Mouse (Mus musculus) ES-E14 (cell line): ENCODE measurements at regions not wholly inside any gene's neighbourhood (a gene's known extent, or its start where the extent isn't known, plus 50 kb on each side); places are given as distances from the start of the nearest gene placed in this dataset.

Source experiments
- DNase-seq: peaks from one replicate; pipeline ENCODE4 v3.0.0-alpha.2; 2013; ENCODE audit warnings: low read depth, low spot score
- H3K27ac ChIP-seq: 2 replicates; pipeline ENCODE4 v1.5.1; 2012; ENCODE audit warnings: low read depth, mild to moderate bottlenecking, low read length, moderate library complexity, mixed read lengths; ENCODE audit not compliant: poor library complexity, insufficient read depth, severe bottlenecking
- H3K36me3 ChIP-seq: 2 replicates; pipeline ENCODE4 v1.6.1; 2012; ENCODE audit warnings: mild to moderate bottlenecking, low read length, moderate library complexity, mixed read lengths; ENCODE audit not compliant: control insufficient read depth, poor library complexity, insufficient read depth, severe bottlenecking
- H3K4me1 ChIP-seq, 2 experiments: fragments of 150-350 bp in 1 of 2; sonication (generic) in 1 of 2; 2 replicates each; pipeline ENCODE4 v1.6.1; 2012; ENCODE audit warnings: low read length in 2 of 2, mild to moderate bottlenecking in 1 of 2, mixed read lengths in 1 of 2; ENCODE audit not compliant: control insufficient read depth in 2 of 2, insufficient read depth in 2 of 2, poor library complexity in 1 of 2
- H3K4me3 ChIP-seq, 2 experiments: fragments of 150-350 bp in 1 of 2; sonication (generic) in 1 of 2; 2 replicates each; pipeline ENCODE4 v1.5.1; 2012; ENCODE audit warnings: low read length in 2 of 2, low read depth in 1 of 2, mild to moderate bottlenecking in 1 of 2, mixed read lengths in 1 of 2; ENCODE audit not compliant: insufficient read depth in 1 of 2, poor library complexity in 1 of 2, severe bottlenecking in 1 of 2
- H3K9ac ChIP-seq: 2 replicates; pipeline ENCODE4 v1.6.1; 2012; ENCODE audit warnings: low read depth, mild to moderate bottlenecking, low read length, mixed read lengths; ENCODE audit not compliant: poor library complexity, insufficient read depth, severe bottlenecking
- H3K9me3 ChIP-seq: fragments of 150-350 bp; sonication (generic); 2 replicates; pipeline ENCODE4 v1.6.1; 2012; ENCODE audit warnings: low read depth, mild to moderate bottlenecking, low read length; ENCODE audit not compliant: control insufficient read depth, insufficient read depth
- CHD2 ChIP-seq: IDR thresholded peaks from 2 replicates; pipeline ENCODE4 v1.6.1; 2014; ENCODE audit warnings: mild to moderate bottlenecking, low read depth, low read length, inconsistent platforms
- HCFC1 ChIP-seq: IDR thresholded peaks from 2 replicates; pipeline ENCODE4 v1.6.1; 2012; ENCODE audit warnings: low read length, inconsistent platforms, borderline replicate concordance; ENCODE audit not compliant: insufficient read depth
- MAFK ChIP-seq: IDR thresholded peaks from 2 replicates; pipeline ENCODE4 v1.6.1; 2014; ENCODE audit warnings: mild to moderate bottlenecking, low read depth, low read length, inconsistent platforms; ENCODE audit not compliant: insufficient read depth
- ZC3H11A ChIP-seq: IDR thresholded peaks from 2 replicates; pipeline ENCODE4 v1.6.1; 2012; ENCODE audit warnings: low read depth, mild to moderate bottlenecking, inconsistent platforms, low read length, borderline replicate concordance
- ZNF384 ChIP-seq: IDR thresholded peaks from 2 replicates; pipeline ENCODE4 v1.6.1; 2012; ENCODE audit warnings: low read depth, low read length, inconsistent platforms
- in situ Hi-C, 2 experiments: fragments of 600-800 bp; cut with MboI; formaldehyde crosslinking; loops; one replicate each; pipeline ENCODE4 v1.15.1; 2025; ENCODE audit warnings: low sequenced_read_pairs in 2 of 2, inconsistent platforms in 1 of 2; ENCODE audit not compliant: unreplicated experiment in 2 of 2

DNA sequence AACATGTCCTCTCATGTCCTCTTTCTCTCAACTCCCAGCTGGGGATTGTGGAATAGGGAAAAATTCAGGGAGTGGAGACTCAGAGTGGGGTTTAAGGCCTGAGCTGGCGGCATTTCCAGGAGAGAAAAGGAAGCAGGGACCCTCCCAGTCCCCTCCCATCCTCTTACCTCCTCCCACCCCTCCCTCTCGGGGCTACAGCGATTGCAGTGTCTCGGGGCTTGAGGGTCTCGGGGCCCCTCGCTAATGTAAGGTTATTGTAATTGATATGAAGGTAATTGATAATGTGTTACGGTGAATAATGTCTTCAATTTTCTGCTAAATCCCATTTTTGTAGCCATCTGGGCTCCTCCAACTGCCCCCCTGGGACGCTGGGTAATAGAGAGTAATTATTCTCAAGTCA is 74.2 kb upstream of the Pax2 start:
- no peak overlapping the region for H3K4me3 ChIP-seq
- H3K9me3 ChIP-seq: no peaks in the 10 kb centered on the region
- TF ChIP-seq MAFK: no peak
- no peak for TF ChIP-seq HCFC1
- no peak for TF ChIP-seq ZNF384
- TF ChIP-seq ZC3H11A: no peak
- TF ChIP-seq CHD2: no peak
- no peaks in the 10 kb centered on the region for H3K36me3 ChIP-seq
- no peak overlapping the region for H3K9ac ChIP-seq
- H3K4me1 ChIP-seq: peaks cover 0 to 17% of the 10 kb centered on the region in 2 experiments; a peak in 3 of 4 replicates
- DNase-seq: no peak
- H3K27ac ChIP-seq: no peak overlapping the region
- in situ Hi-C loops: no loop called here

DNA sequence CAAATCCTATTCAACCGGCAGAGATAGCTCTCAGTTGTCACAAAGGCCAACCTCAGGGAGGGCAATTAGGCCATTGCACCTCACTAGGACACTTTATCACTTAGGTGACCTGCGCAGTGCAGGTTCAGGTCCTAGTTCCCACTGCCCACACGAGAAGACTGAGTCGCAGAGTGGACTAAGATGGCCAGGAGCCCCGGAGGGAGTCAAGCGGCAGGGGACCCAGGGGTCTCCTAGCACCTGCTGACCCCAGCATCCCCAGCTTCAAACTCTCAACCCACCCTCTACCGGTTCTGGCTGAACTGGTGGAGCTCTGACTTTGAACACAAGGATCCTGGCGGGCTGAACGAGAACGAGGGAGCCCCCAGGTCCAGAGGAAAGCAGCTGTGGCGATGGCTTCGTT is 72.7 kb upstream of the Pax2 start:
- H3K36me3 ChIP-seq: no peaks in the 10 kb centered on the region
- TF ChIP-seq ZC3H11A: no peak
- TF ChIP-seq CHD2: no peak
- no peak for TF ChIP-seq MAFK
- TF ChIP-seq ZNF384: no peak
- TF ChIP-seq HCFC1: no peak
- in situ Hi-C loops: no loop called here
- no peak overlapping the region for H3K27ac ChIP-seq
- H3K9me3 ChIP-seq: no peaks in the 10 kb centered on the region
- no peak for DNase-seq
- peak overlapping the region in 1 of 2 experiments; percentile 61; a peak in 1 of 4 replicates for H3K4me3 ChIP-seq
- no peak overlapping the region for H3K9ac ChIP-seq
- peaks cover 0 to 15% of the 10 kb centered on the region in 2 experiments; a peak in 3 of 4 replicates for H3K4me1 ChIP-seq

GRCm38 (mm10) chr19:44684061-44684514 is 71.8 kb upstream of the Pax2 start:
- Histone ChIP-seq H3K4me1 (peaks cover 0 to 15% of the 10 kb centered on the region in 2 experiments; a peak in 3 of 4 replicates), H3K9me3 (no peaks in the 10 kb centered on the region), H3K36me3 (no peaks in the 10 kb centered on the region), H3K4me3 (peak overlapping the region; percentile 61), H3K27ac (no peak overlapping the region), H3K9ac (no peak overlapping the region)
- no peak for DNase-seq
- in situ Hi-C loops: no loop called here
- TF ChIP-seq MAFK: no peak
- TF ChIP-seq ZNF384: no peak
- TF ChIP-seq HCFC1: no peak
- TF ChIP-seq CHD2: no peak
- peak; percentile 10; the same call in 1 of the 2 replicates for TF ChIP-seq ZC3H11A

DNA sequence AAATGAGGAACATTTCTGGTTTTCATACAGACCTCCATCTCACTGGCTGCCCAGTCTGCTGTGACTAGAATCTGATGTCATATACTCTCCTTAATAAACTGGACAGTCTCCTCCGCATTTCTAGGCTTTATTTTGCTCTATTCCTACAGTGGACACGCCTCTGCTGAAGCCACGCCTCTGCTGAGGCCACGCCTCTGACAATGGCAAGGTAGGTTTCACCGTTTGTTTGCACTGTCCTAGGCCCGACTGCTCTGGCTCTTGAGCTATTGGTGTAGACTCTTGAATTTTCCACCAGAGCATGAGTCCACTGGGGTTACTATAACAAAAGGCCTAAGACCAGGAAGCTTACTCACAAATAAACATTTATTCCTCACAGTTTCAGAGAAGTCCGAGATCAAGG is 69.8 kb upstream of the Pax2 start:
- DNase-seq: no peak
- H3K36me3 ChIP-seq: no peaks in the 10 kb centered on the region
- no peak overlapping the region for H3K9ac ChIP-seq
- no peaks in the 10 kb centered on the region for H3K9me3 ChIP-seq
- peaks cover 0 to 15% of the 10 kb centered on the region in 2 experiments; a peak in 3 of 4 replicates for H3K4me1 ChIP-seq
- in situ Hi-C loops: no loop called here
- H3K27ac ChIP-seq: no peak overlapping the region
- 0 out of 4 replicates have a peak overlapping the region, but pooled peaks of 1 of the 2 experiments have one; percentile 32 for H3K4me3 ChIP-seq
- TF ChIP-seq CHD2 (no peak), ZC3H11A (no peak), ZNF384 (no peak), HCFC1 (no peak), MAFK (no peak)

DNA sequence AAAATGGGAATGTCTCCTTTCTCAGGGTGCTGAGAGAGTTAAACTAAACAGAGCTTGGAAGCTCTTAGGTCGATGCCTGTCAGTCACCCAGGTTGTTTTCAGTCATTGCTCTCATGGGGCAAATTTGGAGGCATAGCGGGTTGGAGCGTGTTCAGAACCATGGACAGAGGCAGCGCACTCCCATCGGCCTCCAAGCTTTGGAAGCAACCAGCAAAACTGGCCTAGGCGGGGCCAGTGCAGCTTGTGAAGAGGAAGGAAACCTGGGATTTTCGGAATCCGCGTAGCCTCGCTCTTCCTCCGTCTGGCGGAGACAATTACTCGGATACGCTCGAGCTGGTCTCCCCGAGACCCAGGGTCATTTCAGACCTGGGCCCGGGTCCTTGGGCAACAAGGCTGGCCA is 63.4 kb upstream of the Pax2 start:
- peak overlapping the region; percentile 46; the same call in 1 of the 2 replicates for H3K9ac ChIP-seq
- peaks cover 2 to 19% of the 10 kb centered on the region in 2 experiments for H3K4me1 ChIP-seq
- H3K36me3 ChIP-seq: no peaks in the 10 kb centered on the region
- TF ChIP-seq CHD2 (no peak), ZNF384 (no peak), MAFK (no peak), ZC3H11A (no peak), HCFC1 (no peak)
- no peaks in the 10 kb centered on the region for H3K9me3 ChIP-seq
- DNase-seq: peak; percentile 76
- in situ Hi-C loops: no loop called here
- peak overlapping the region; percentile 49 to 74 for H3K4me3 ChIP-seq
- peak overlapping the region; percentile 38; the same call in 1 of the 2 replicates for H3K27ac ChIP-seq
